ENCODE assay signal across 8 mouse cellular contexts in genomic region chr12:52847830-52848518, GRCm38 (mm10).
DNase-seq lines count a peak whose midpoint lies in the region; ATAC-seq lines count a peak whose summit lies in the region.

No protein-coding gene starts in this region.

- no peaks in the 10 kb centered on the region for H3K27me3 ChIP-seq in heart, embryonic 15.5 days
- no peaks in the 10 kb centered on the region for H3K27me3 ChIP-seq in liver, embryonic 12.5 days (replicated peaks)

- peaks cover 38% of the 10 kb centered on the region for H3K4me1 ChIP-seq in heart, embryonic 15.5 days (replicated peaks)
- H3K4me1 ChIP-seq in liver, embryonic 12.5 days, result no peaks in the 10 kb centered on the region

- H3K27ac ChIP-seq in heart, embryonic 15.5 days, result peak overlapping the region; percentile 58
- H3K27ac ChIP-seq in liver, embryonic 12.5 days, result no peak overlapping the region

- H3K4me3 ChIP-seq in heart, embryonic 15.5 days, result peak overlapping the region; percentile 5; the same call in 1 of the 2 replicates
- no peak overlapping the region for H3K4me3 ChIP-seq in liver, embryonic 12.5 days

- peak; percentile 63 for DNase-seq in Muller cell, postnatal 12 days (ENCODE audit: inconsistent ontology term)
- DNase-seq in adrenal gland, postnatal 25 days, result peak; percentile 40
- peak; percentile 75 for DNase-seq in retina, postnatal 1 day
- no peak for DNase-seq in thymus, postnatal 36 days
- no peak for DNase-seq in cerebellum, adult 8-10 months
- no peak for DNase-seq in urinary bladder, postnatal 10 days (ENCODE audit: low spot score)

- WGBS in heart, embryonic 15.5 days, result 35% methylated on average over 14 of the region's 14 CpGs
- 71% methylated on average over 14 of the region's 14 CpGs for WGBS in liver, embryonic 12.5 days (ENCODE audit: insufficient replicate concordance)

- peak; percentile 89 for ATAC-seq in heart, embryonic 15.5 days (replicated peaks; ENCODE audit: insufficient number of reproducible peaks, insufficient read depth, low FRiP score, low read depth)
- ATAC-seq in liver, embryonic 12.5 days, result peak; percentile 60

- H3K9ac ChIP-seq in heart, embryonic 15.5 days, result peak overlapping the region; percentile 6; the same call in 1 of the 2 replicates
- no peak overlapping the region for H3K9ac ChIP-seq in liver, embryonic 12.5 days

- H3K9me3 ChIP-seq in heart, embryonic 15.5 days (replicated peaks), result no peaks in the 10 kb centered on the region
- no peaks in the 10 kb centered on the region for H3K9me3 ChIP-seq in liver, embryonic 12.5 days (replicated peaks)

- H3K4me2 ChIP-seq in heart, embryonic 15.5 days, result peak overlapping the region; percentile 48
- no peak overlapping the region for H3K4me2 ChIP-seq in liver, embryonic 12.5 days

- no peaks in the 10 kb centered on the region for H3K36me3 ChIP-seq in heart, embryonic 15.5 days
- no peaks in the 10 kb centered on the region for H3K36me3 ChIP-seq in liver, embryonic 12.5 days

Comparison
In these comparisons a context has a peak if more than half of its experiments do, and no peak if none do; other contexts are left out.
1. DNase-seq: peak in Muller cell, postnatal 12 days (single experiment), adrenal gland, postnatal 25 days (single experiment) and retina, postnatal 1 day (single experiment); none in thymus, postnatal 36 days (0 of 2), cerebellum, adult 8-10 months (single experiment) and urinary bladder, postnatal 10 days (single experiment).